16 mouse cellular contexts compared by ENCODE assay signal in the genomic region with DNA sequence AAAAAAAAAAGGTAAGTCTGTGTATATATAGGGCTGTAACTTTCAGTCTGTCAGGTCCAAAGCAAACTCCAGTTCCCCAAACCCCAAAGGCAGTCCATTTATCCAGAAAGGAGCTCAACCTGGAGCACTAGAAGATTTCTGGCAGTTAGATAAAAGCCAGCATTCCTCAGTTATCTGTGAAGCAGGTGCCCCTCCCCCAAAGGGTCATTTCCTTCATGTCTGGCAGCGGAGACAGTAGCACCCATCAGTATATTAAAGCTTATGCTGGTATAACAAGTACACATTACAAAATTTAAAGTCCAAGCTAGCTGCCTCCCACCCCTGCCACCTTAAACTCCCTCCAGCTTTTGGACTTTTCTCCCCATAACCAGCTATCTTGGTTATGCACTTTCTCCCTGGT.
"Had no signal": no experiment of that assay in that cellular context is flagged by ENCODE, and none has a peak within 500 bp of the region (broad histone marks: within the 10 kb centered on the region; RNA-seq: fewer than 3 reads in every experiment).

No protein-coding gene starts in this region.

- ATAC-seq: midbrain, embryonic 16.5 days had no signal

- H3K27me3 ChIP-seq: limb, embryonic 12.5 days; lung, embryonic 15.5 days; neural tube, embryonic 13.5 days; stomach, embryonic 15.5 days had no signal

- H3K27ac ChIP-seq: kidney, postnatal 0 days; limb, embryonic 12.5 days; lung, embryonic 15.5 days; macrophage; neural tube, embryonic 13.5 days; stomach, embryonic 15.5 days had no signal

- H3K9me3 ChIP-seq: limb, embryonic 12.5 days; lung, embryonic 15.5 days; neural tube, embryonic 13.5 days; stomach, embryonic 15.5 days had no signal

- DNase-seq: kidney, postnatal 36 days; layer of hippocampus, adult 9-11 months; layer of hippocampus, postnatal 36 days; lung, postnatal 14 days; retina, postnatal 1 day; right cerebral cortex, postnatal 4 days; spleen, adult 18-20 months; thymus, adult 2 months; thymus, postnatal 25 days had no signal

- H3K36me3 ChIP-seq: limb, embryonic 12.5 days; lung, embryonic 15.5 days; neural tube, embryonic 13.5 days; stomach, embryonic 15.5 days had no signal

- H3K9ac ChIP-seq: limb, embryonic 12.5 days; lung, embryonic 15.5 days; neural tube, embryonic 13.5 days; stomach, embryonic 15.5 days had no signal

- H3K4me3 ChIP-seq: limb, embryonic 12.5 days; lung, embryonic 15.5 days; neural tube, embryonic 13.5 days; stomach, embryonic 15.5 days had no signal

- H3K4me2 ChIP-seq: limb, embryonic 12.5 days; lung, embryonic 15.5 days; neural tube, embryonic 13.5 days; stomach, embryonic 15.5 days had no signal
